Mouse (Mus musculus) spleen, adult 2 months (tissue): Measurements from ENCODE around the gene Kif1c.

Experiments used
- CTCF ChIP-seq: fragments of 200-500 bp; IDR thresholded peaks from 2 replicates; pipeline ENCODE4 v1.5.1; 2011; ENCODE audit warnings: mild to moderate bottlenecking, inconsistent platforms; ENCODE audit not compliant: insufficient read depth, insufficient read length, insufficient replicate concordance; ENCODE audit errors: extremely low read depth
- POLR2A ChIP-seq: fragments of 200-500 bp; IDR thresholded peaks from 2 replicates; pipeline ENCODE4 v1.6.1; 2011; ENCODE audit warnings: low read depth, low read length, inconsistent platforms

DNA sequence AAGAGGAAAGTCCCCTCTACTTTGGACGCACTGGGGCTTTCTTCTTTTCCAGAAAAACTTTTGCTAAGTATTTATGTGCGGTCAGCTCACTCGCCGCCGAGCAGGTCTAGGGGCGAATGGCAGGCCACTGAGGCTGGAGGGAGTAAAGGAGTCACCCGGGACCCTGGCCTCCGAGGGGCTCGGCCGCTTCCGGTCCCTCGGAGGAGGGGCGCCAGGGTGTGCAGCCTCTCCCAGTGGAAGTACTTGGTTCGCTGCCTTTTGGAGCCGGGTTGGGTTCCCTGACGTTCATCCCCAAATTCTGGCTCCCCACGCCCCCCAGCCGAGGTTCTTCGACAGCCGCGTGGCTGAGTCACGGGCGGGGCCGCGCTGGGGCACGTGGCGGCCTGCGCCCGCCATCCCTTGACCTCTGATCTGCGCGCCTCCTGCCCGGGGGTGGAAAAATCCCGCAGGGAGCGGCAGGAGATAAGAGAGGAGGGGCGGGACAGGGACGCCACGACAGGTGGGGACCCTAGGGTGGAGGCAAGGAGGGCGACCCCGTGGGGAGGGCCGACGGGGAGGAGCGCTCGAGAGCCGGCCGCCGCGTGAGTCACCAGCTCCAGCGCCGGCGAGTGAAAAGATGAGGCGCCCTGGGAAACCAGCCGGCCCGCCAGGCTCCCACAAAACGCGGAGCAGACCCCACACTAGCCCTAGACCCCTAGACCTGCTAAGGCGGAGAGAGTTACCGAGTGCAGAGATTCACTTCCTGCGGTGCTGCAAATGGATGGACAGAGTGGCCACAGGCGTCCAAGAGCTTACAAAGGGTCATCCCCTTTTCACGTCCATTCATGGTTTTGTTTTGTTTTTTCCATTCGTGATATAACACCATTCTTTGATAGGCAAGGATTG is 44.5 kb upstream of the Kif1c start:
- TF ChIP-seq POLR2A: no peak
- TF ChIP-seq CTCF: no peak
